Mouse (Mus musculus) left cerebral cortex, adult 2 months (tissue): ENCODE data around the gene Vmn1r206. TPM values are rescaled to one million over a fixed set of nuclear protein-coding genes. Genes with fewer than 3 reads are reported as not detected.
"Not testable (repeated sequence)": the region's sequence is repeated elsewhere in the genome, so short reads cannot be mapped to it uniquely, and the experiment has no call there.

ENCODE experiments used
- DNase-seq, 2 experiments: peaks; one replicate each; pipeline ENCODE4 v3.0.0; 2021 to 2022; ENCODE audit warnings: low spot score in 2 of 2, mixed read lengths in 1 of 2; ENCODE audit errors: extremely low spot score in 1 of 2
- H3K27ac ChIP-seq: fragments of 200-600 bp; 2 replicates; pipeline ENCODE4 v1.8.1; 2022
- H3K4me3 ChIP-seq: fragments of 200-600 bp; 2 replicates; pipeline ENCODE4 v1.8.1; 2022
- CTCF ChIP-seq: fragments of 200-600 bp; IDR thresholded peaks from 2 replicates; pipeline ENCODE4 v1.8.1; 2022; ENCODE audit warnings: antibody characterized with exemption, mild to moderate bottlenecking, moderate library complexity
- intact Hi-C: fragments of 180-260 bp; cut with DNase I; formaldehyde crosslinking; loops from one replicate; pipeline ENCODE4 v1.15.1; 2025
- long read RNA-seq, 2 experiments: library from polyadenylated mRNA; stranded (forward); transcript quantifications; one replicate each; pipeline ENCODE4 v2.0.0; 2021; ENCODE audit warnings: borderline mapping rate in 2 of 2
- total RNA-seq, 2 experiments: library from RNA; stranded (reverse); gene quantifications; 2 replicates each; pipeline ENCODE4 v1.2.3; 2021

Vmn1r206 gene
- under 1 TPM; 0.09 to 0.14 TPM for total RNA-seq
- long read RNA-seq, experiment 1, result 0 reads
- long read RNA-seq, experiment 2, result 0 reads

- H3K4me3 ChIP-seq, intact Hi-C loops, H3K27ac ChIP-seq, DNase-seq: not testable (repeated sequence)
These were observed at the start of gene Vmn1r206 for GRCm38 (mm10) chr13:22624151-22624550. Vmn1r206 (minus strand) TSS chr13:22624251.

GRCm38 (mm10) chr13:22592900-22593299 is 31.2 kb downstream of the Vmn1r206 start, which contains the start of gene Vmn1r205:
Vmn1r205 (minus strand) TSS chr13:22593000.
- H3K4me3 ChIP-seq, result no peak within 1 kb of the TSS
- intact Hi-C loops, result no loop called here
- no peak for DNase-seq
- TF ChIP-seq CTCF, result no peak
- no peak within 1 kb of the TSS for H3K27ac ChIP-seq

GRCm38 (mm10) chr13:22583336-22583735 is 40.7 kb downstream of the Vmn1r206 start:
- DNase-seq, intact Hi-C loops, H3K27ac ChIP-seq, H3K4me3 ChIP-seq: not testable (repeated sequence)

- H3K27ac ChIP-seq, intact Hi-C loops, DNase-seq, H3K4me3 ChIP-seq: not testable (repeated sequence)
These were observed 49.1 kb downstream of the Vmn1r206 start for GRCm38 (mm10) chr13:22574911-22575310.

Other genes with a start within 250 kb of the Vmn1r206 start
- gene Vmn1r199, start 244.4 kb downstream of the Vmn1r206 start, total RNA-seq, result not detected
- not detected for gene Vmn1r200, start 233.9 kb downstream of the Vmn1r206 start, total RNA-seq
- not detected for gene Vmn1r201, start 152.3 kb downstream of the Vmn1r206 start, total RNA-seq
- under 1 TPM in 1 of 2 experiments, not detected in 1; 0.11 TPM for gene Vmn1r202, start 118.9 kb downstream of the Vmn1r206 start, total RNA-seq
- not detected for gene Vmn1r203, start 106.1 kb downstream of the Vmn1r206 start, total RNA-seq
- not detected for gene Vmn1r204, start 71.1 kb downstream of the Vmn1r206 start, total RNA-seq
- not detected for gene Vmn1r205, start 31.3 kb downstream of the Vmn1r206 start, total RNA-seq
- under 1 TPM in 1 of 2 experiments, not detected in 1; 0.14 TPM for gene Vmn1r207-ps, start 105.4 kb upstream of the Vmn1r206 start, total RNA-seq
- gene Vmn1r208, start 153.1 kb upstream of the Vmn1r206 start, total RNA-seq, result not detected
- under 1 TPM in 1 of 2 experiments, not detected in 1; 0.05 TPM for gene Vmn1r209, start 185.4 kb upstream of the Vmn1r206 start, total RNA-seq
- not detected for gene Vmn1r210, start 207.1 kb upstream of the Vmn1r206 start, total RNA-seq
- gene Vmn1r211, start 233.3 kb upstream of the Vmn1r206 start, total RNA-seq, result not detected